Mouse (Mus musculus): ENCODE results near the gene Cd3eap. TPM values are rescaled to one million over a fixed set of nuclear protein-coding genes. Genes with fewer than 3 reads are reported as not detected.

Cd3eap gene
- polyA plus RNA-seq, 1 experiment from 2014 or later, result 27.8 TPM

- Histone ChIP-seq H3K27ac (peak overlapping the region; percentile 92), H3K27me3 (ENCODE audit: insufficient read depth, poor library complexity, severe bottlenecking) (peaks cover 3% of the 10 kb centered on the region; the same call in 1 of the 2 replicates), H3K36me3 (0 out of 2 replicates have a peak, but pooled peaks cover 2% of the 10 kb centered on the region), H3K4me3 (peak overlapping the region; percentile 64), H3K9me3 (no peaks in the 10 kb centered on the region), H3K4me1 (peaks cover 66% of the 10 kb centered on the region)
- 3% methylated on average over 41 of the region's 41 CpGs for WGBS
- DNase-seq (ENCODE audit: low spot score), result peak; percentile 90
Observed at GRCm38 (mm10) chr7:19341761-19342409, 17.4 kb downstream of the Cd3eap start.

DNA sequence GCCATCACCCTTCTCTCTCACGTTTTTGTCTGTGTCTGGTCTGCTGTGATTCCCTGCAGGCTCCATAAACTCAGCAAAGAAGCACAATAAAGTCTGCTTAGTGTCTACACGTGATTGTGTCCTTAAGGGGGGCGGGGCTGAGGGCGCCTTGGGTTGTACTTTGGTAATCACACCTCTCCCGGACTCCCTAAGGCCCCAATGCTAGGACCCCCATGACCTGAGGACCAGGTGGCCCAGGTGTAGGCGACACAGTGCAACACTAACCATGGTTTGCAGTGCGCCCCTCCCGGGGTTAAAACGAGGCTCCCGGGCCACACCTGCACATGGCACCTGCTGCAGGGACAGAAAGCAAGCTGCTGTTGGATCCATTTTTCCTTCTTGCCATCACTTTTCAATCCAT, 18.0 kb downstream of the Cd3eap start:
- Histone ChIP-seq H3K4me1 (peaks cover 69% of the 10 kb centered on the region), H3K27ac (peak overlapping the region; percentile 92), H3K9me3 (no peaks in the 10 kb centered on the region), H3K36me3 (0 out of 2 replicates have a peak, but pooled peaks cover 2% of the 10 kb centered on the region), H3K27me3 (ENCODE audit: insufficient read depth, poor library complexity, severe bottlenecking) (peaks cover 3% of the 10 kb centered on the region; the same call in 1 of the 2 replicates), H3K4me3 (peak overlapping the region; percentile 64)
- WGBS, result 20% methylated on average over 10 of the region's 10 CpGs
- no peak for DNase-seq (ENCODE audit: low spot score)

GRCm38 (mm10) chr7:19338596-19338995, 20.7 kb downstream of the Cd3eap start:
- Histone ChIP-seq H3K9me3 (no peaks in the 10 kb centered on the region), H3K4me1 (peaks cover 69% of the 10 kb centered on the region), H3K4me3 (no peak overlapping the region), H3K27me3 (ENCODE audit: insufficient read depth, poor library complexity, severe bottlenecking) (peaks cover 3% of the 10 kb centered on the region; the same call in 1 of the 2 replicates), H3K36me3 (0 out of 2 replicates have a peak, but pooled peaks cover 2% of the 10 kb centered on the region), H3K27ac (0 out of 2 replicates have a peak overlapping the region, but pooled peaks have one; percentile 16)
- no peak for DNase-seq (ENCODE audit: low spot score)
- WGBS, result 51% methylated on average over 7 of the region's 7 CpGs

DNA sequence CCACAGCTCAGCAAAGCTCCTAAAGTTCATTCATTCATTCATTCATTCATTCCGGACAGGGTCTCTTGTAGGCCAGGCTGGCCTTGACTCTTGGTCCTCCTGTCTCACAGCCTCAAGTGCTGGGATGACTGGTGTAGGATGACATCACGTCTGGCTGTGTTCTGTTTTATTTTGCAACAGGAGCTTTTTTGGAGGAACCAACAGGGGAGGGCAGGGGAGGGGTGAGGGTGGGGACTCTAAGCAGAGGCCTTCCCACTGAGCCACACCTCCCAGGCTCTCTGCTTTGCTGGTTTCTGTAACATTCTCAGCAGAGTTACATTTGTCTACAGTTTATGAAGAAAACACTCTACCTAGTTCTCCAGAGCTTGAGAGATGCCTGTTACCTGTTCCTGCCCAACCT, 21.2 kb downstream of the Cd3eap start:
- H3K4me1 ChIP-seq, result peaks cover 70% of the 10 kb centered on the region

DNA sequence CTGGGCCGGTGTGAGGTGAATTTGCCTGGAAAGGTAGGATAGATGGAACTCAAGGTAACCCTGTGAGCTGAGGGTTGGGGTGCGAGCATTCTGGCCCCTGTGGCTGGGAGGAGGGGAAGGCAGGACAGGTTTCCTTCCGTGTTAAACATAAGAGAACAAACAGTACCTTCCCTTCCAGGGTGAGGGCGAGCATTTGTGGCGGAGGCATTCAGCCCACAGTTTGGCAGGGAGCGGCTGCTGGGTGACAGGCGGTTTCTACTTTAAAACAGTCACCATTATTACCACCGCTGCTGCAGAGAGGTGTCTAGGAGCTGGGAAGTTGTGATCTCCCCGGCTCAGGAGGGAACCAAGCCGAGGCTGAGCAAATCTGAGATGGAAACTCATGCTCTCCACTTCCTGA, 22.2 kb downstream of the Cd3eap start:
- H3K4me3 ChIP-seq, result no peak overlapping the region
- H3K4me1 ChIP-seq, result peaks cover 65% of the 10 kb centered on the region
- no peak for DNase-seq (ENCODE audit: low spot score)
- 49% methylated on average over 10 of the region's 10 CpGs for WGBS
- peak overlapping the region; percentile 17; the same call in 1 of the 2 replicates for H3K27ac ChIP-seq
- H3K9me3 ChIP-seq, result no peaks in the 10 kb centered on the region
- H3K36me3 ChIP-seq, result 0 out of 2 replicates have a peak, but pooled peaks cover 2% of the 10 kb centered on the region
- peaks cover 3% of the 10 kb centered on the region; the same call in 1 of the 2 replicates for H3K27me3 ChIP-seq (ENCODE audit: insufficient read depth, poor library complexity, severe bottlenecking)

More for the DNA sequence above, 21.2 kb downstream of the Cd3eap start:
- 55% methylated on average over 2 of the region's 2 CpGs for WGBS
- H3K27me3 ChIP-seq (ENCODE audit: insufficient read depth, poor library complexity, severe bottlenecking), result peaks cover 3% of the 10 kb centered on the region; the same call in 1 of the 2 replicates
- H3K27ac ChIP-seq, result 0 out of 2 replicates have a peak overlapping the region, but pooled peaks have one; percentile 16
- no peak overlapping the region for H3K4me3 ChIP-seq
- no peak for DNase-seq (ENCODE audit: low spot score)
- H3K9me3 ChIP-seq, result no peaks in the 10 kb centered on the region
- H3K36me3 ChIP-seq, result 0 out of 2 replicates have a peak, but pooled peaks cover 2% of the 10 kb centered on the region

- Histone ChIP-seq H3K9me3 (no peaks in the 10 kb centered on the region), H3K4me1 (peaks cover 56% of the 10 kb centered on the region), H3K4me3 (no peak overlapping the region), H3K36me3 (0 out of 2 replicates have a peak, but pooled peaks cover 2% of the 10 kb centered on the region), H3K27ac (no peak overlapping the region), H3K27me3 (ENCODE audit: insufficient read depth, poor library complexity, severe bottlenecking) (no peaks in the 10 kb centered on the region; the same call in 1 of the 2 replicates)
- DNase-seq (ENCODE audit: low spot score), result no peak
- WGBS, result 44% methylated on average over 3 of the region's 3 CpGs
Observed at GRCm38 (mm10) chr7:19335583-19335982, 23.7 kb downstream of the Cd3eap start.

DNA sequence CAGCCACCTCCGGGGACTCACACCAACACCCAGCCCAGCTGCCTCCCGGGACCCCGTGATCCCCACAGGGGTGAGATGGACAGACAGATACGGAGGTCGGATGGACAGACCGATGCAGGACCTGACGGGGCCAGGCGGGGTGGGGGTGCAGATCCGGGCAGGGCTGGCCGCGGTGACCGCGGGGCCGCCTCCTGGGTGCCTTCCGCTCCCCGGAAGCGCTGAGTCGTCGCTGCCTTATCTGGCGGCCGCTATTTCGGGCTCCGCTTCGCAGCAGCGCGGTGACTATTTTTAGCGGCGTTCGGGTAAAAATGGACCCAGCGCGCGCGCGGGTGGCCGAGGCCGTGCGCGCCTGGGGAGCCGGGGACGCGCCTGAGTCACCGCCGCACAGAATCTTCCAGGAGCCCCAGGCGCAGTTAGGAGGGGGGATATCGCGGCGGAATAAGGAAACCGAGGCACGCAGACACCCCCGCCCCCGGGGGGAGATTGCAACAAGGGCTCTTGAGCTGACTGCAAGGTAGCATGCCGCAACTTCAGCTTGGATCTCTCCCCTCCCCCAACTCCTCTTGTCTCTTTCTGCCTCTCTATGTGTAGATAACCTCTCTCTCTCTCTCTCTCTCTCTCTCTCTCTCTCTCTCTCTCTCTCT, 26.5 kb downstream of the Cd3eap start:
- DNase-seq (ENCODE audit: low spot score), result peak; percentile 92
- H3K27ac ChIP-seq, result peak overlapping the region; percentile 92
- no peaks in the 10 kb centered on the region for H3K9me3 ChIP-seq
- H3K4me3 ChIP-seq, result peak overlapping the region; percentile 72
- H3K4me1 ChIP-seq, result peaks cover 60% of the 10 kb centered on the region
- under 1% methylated on average over 52 of the region's 52 CpGs for WGBS
- H3K36me3 ChIP-seq, result 0 out of 2 replicates have a peak, but pooled peaks cover under 1% of the 10 kb centered on the region
- no peaks in the 10 kb centered on the region; the same call in 1 of the 2 replicates for H3K27me3 ChIP-seq (ENCODE audit: insufficient read depth, poor library complexity, severe bottlenecking)

DNA sequence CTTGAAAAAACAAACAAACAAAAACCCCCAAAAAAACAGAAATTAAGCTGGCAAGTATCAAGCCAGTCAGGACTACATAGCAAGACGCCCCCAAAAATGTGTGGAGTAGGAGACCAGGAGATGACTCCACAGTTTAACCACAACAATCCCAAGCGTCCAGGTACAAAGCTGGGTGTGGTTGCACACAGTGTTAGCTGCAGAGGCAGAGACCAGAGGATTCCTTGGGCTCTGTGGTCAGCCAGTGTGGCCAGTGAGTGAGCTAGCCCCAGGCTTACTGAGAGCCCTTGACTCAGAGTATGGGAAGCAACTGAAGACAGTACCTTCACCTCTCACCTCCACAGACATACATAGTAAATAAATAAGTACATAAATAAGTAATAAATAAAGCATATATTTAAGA, 27.4 kb downstream of the Cd3eap start:
- Histone ChIP-seq H3K36me3 (no peaks in the 10 kb centered on the region), H3K27ac (peak overlapping the region; percentile 92; the same call in 1 of the 2 replicates), H3K4me1 (peaks cover 60% of the 10 kb centered on the region), H3K27me3 (ENCODE audit: insufficient read depth, poor library complexity, severe bottlenecking) (no peaks in the 10 kb centered on the region; the same call in 1 of the 2 replicates), H3K4me3 (0 out of 2 replicates have a peak overlapping the region, but pooled peaks have one; percentile 72), H3K9me3 (no peaks in the 10 kb centered on the region)
- DNase-seq (ENCODE audit: low spot score), result no peak
- WGBS, result 66% methylated on average over 2 of the region's 2 CpGs

- no peak overlapping the region for H3K4me3 ChIP-seq
- no peaks in the 10 kb centered on the region for H3K27me3 ChIP-seq (ENCODE audit: insufficient read depth, poor library complexity, severe bottlenecking)
- no peak for DNase-seq (ENCODE audit: low spot score)
- H3K4me1 ChIP-seq, result peaks cover 52% of the 10 kb centered on the region
- H3K9me3 ChIP-seq, result no peaks in the 10 kb centered on the region
- no peaks in the 10 kb centered on the region for H3K36me3 ChIP-seq
- peak overlapping the region; percentile 86; the same call in 1 of the 2 replicates for H3K27ac ChIP-seq
Observed at GRCm38 (mm10) chr7:19328425-19328824, 30.9 kb downstream of the Cd3eap start.

DNA sequence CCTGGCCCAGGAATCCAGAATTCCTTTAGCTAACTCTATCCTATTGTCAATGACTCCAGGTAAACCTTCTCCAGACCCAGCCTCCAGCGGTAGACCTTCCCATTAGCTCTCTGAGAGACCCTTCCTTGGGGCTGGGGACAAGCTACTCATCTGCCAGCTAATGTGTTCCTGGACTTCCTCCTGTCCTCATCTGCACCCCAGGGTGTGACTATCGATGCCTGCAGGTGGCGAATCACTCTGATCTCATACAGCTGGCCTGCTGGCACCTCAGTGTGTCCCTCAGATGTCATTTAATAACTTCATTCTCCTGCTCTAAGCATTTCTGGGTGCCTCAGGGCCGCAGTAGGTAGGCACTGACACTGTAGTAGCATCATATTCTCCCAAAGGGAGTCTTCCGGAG, 31.5 kb downstream of the Cd3eap start:
- H3K4me1 ChIP-seq, result peaks cover 48% of the 10 kb centered on the region

DNA sequence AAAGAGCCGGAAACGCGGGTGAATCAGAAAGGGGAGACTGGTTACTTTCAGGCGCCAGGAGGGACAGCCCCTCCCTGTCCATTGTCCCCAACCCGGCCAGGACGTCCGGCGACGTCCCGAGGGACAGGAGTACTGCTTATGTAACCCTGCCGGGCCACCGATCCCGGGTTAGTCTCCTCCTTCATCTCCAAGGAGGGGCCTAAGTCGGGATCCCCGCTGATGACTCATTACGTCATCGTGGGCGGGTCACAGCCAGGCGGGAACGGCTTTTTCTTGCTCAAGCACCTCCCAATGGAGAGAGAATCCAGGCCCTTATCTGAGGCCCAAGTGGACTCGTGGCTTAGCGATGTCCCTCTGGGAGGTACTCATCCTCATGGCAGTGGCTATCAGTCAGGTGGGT, 32.2 kb downstream of the Cd3eap start:
- no peaks in the 10 kb centered on the region for H3K27me3 ChIP-seq (ENCODE audit: insufficient read depth, poor library complexity, severe bottlenecking)
- H3K4me1 ChIP-seq, result peaks cover 51% of the 10 kb centered on the region
- H3K9me3 ChIP-seq, result no peaks in the 10 kb centered on the region
- DNase-seq (ENCODE audit: low spot score), result peak; percentile 97
- under 1% methylated on average over 22 of the region's 22 CpGs for WGBS
- H3K27ac ChIP-seq, result peak overlapping the region; percentile 86
- no peaks in the 10 kb centered on the region for H3K36me3 ChIP-seq
- peak overlapping the region; percentile 57 for H3K4me3 ChIP-seq

More for the DNA sequence above, 31.5 kb downstream of the Cd3eap start:
- Histone ChIP-seq H3K4me3 (peak overlapping the region; percentile 57; the same call in 1 of the 2 replicates), H3K36me3 (no peaks in the 10 kb centered on the region), H3K9me3 (no peaks in the 10 kb centered on the region), H3K27me3 (ENCODE audit: insufficient read depth, poor library complexity, severe bottlenecking) (no peaks in the 10 kb centered on the region), H3K27ac (peak overlapping the region; percentile 86)
- WGBS, result 72% methylated on average over 5 of the region's 5 CpGs
- DNase-seq (ENCODE audit: low spot score), result no peak

DNA sequence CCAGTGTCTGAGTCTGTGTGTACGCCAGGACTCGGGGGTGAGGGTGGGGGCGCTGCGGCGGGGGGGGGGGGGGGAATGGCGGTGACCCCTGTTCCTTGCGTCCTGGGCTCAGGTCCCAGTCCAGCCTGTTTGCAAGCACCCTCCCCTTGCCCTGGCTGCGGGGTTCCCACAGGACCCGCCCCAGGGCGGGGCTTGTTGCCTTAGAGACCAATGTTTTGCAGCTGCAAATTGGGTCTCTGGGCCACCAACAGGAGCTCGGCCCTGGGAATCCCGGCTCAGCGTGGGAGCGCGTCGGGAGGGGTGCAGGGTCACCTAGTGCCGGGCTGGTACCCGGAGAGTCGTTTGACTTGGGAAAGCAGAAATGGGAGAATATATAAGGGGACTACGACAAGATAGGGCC, 32.9 kb downstream of the Cd3eap start:
- no peaks in the 10 kb centered on the region for H3K27me3 ChIP-seq (ENCODE audit: insufficient read depth, poor library complexity, severe bottlenecking)
- peak; percentile 97 for DNase-seq (ENCODE audit: low spot score)
- H3K4me1 ChIP-seq, result peaks cover 57% of the 10 kb centered on the region
- H3K36me3 ChIP-seq, result no peaks in the 10 kb centered on the region
- H3K4me3 ChIP-seq, result peak overlapping the region; percentile 57
- WGBS, result under 1% methylated on average over 20 of the region's 20 CpGs
- peak overlapping the region; percentile 86 for H3K27ac ChIP-seq
- no peaks in the 10 kb centered on the region for H3K9me3 ChIP-seq
